Mouse (Mus musculus): ENCODE results near the gene Cep78. TPM values are rescaled to one million over a fixed set of nuclear protein-coding genes. Genes with fewer than 3 reads are reported as not detected.

Cep78 gene
- polyA plus RNA-seq, 1 experiment from 2014 or later = 25.4 TPM

DNA sequence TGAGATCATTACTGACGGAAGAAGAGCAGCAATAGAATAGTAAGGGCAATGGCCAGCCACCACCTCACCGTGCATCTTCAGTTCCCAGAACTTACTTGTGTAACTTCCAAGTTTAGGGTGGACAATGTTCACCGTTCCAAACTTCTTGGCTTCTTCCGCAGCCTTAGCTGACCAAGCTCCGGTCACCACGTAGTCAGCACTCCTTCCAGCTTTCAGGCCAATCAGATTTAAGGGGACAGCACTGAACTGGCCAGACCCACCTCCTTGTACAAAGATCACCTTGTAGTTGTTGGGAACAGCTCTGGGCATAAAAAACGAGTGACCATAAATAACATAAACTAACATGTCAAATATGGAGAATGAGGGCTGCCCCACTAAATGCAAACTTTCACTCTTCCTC, 66.7 kb downstream of the Cep78 start:
- 92% methylated on average over 7 of the region's 7 CpGs for WGBS
- no peak overlapping the region for H3K27ac ChIP-seq (ENCODE audit: low read length)
- peaks cover 3% of the 10 kb centered on the region for H3K4me1 ChIP-seq (ENCODE audit: insufficient read depth, low read length)
- no peak overlapping the region for H3K4me2 ChIP-seq (replicated peaks; ENCODE audit: low read depth, low read length)
- no peak overlapping the region for H3K4me3 ChIP-seq (ENCODE audit: low read length)
- H3K9me3 ChIP-seq (ENCODE audit: low read length) = no peaks in the 10 kb centered on the region
- H3K36me3 ChIP-seq (ENCODE audit: insufficient read depth, low read length) = peaks cover 45% of the 10 kb centered on the region
- no peaks in the 10 kb centered on the region for H3K27me3 ChIP-seq (ENCODE audit: insufficient read depth, low read length)
- no peak overlapping the region for H3K9ac ChIP-seq (replicated peaks; ENCODE audit: low read length)
- no peak for ATAC-seq (ENCODE audit: low FRiP score, low TSS enrichment)

DNA sequence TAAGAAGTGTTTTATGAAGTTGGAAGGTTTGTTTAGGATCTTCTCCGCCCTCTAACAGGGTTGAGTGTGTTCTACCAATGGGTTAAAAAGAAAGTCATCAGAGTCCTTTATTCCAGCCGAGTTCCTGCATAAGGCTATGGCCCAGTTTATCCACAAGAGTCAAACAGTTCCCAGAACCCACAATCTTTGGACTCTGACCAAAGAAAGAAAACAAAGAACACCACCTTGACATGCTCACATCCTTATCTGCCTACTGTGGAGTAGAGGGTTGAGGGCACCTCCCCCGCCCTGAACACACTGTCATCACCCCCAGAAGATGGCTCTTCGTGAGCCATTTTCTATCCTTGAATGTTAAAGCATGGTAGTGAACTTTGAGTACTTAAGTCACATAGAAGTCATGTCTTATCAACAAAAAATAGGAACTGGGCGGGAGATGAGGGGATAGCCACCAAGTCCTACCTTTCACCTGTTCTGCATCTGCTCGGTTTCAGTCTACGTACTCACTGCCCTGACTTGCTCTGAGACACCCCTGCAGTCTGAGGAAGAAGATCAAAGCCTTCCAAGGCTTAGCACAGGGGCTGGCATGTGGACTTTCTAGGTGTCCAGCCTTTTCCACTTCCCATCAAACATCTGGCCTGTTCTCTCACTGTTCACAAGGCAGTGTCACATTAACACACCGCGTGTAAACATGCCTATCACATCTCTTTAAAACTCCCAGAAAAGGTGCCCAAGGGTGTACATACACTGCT, 71.4 kb downstream of the Cep78 start:
- no peak overlapping the region for H3K4me2 ChIP-seq (replicated peaks; ENCODE audit: low read depth, low read length)
- H3K4me1 ChIP-seq (ENCODE audit: insufficient read depth, low read length) = no peaks in the 10 kb centered on the region
- H3K36me3 ChIP-seq (ENCODE audit: insufficient read depth, low read length) = peaks cover 38% of the 10 kb centered on the region
- no peak for ATAC-seq (ENCODE audit: low FRiP score, low TSS enrichment)
- H3K27ac ChIP-seq (ENCODE audit: low read length) = no peak overlapping the region
- WGBS = 94% methylated on average over 9 of the region's 9 CpGs
- H3K9me3 ChIP-seq (ENCODE audit: low read length) = no peaks in the 10 kb centered on the region
- H3K27me3 ChIP-seq (ENCODE audit: insufficient read depth, low read length) = no peaks in the 10 kb centered on the region
- no peak overlapping the region for H3K9ac ChIP-seq (replicated peaks; ENCODE audit: low read length)
- H3K4me3 ChIP-seq (ENCODE audit: low read length) = no peak overlapping the region

DNA sequence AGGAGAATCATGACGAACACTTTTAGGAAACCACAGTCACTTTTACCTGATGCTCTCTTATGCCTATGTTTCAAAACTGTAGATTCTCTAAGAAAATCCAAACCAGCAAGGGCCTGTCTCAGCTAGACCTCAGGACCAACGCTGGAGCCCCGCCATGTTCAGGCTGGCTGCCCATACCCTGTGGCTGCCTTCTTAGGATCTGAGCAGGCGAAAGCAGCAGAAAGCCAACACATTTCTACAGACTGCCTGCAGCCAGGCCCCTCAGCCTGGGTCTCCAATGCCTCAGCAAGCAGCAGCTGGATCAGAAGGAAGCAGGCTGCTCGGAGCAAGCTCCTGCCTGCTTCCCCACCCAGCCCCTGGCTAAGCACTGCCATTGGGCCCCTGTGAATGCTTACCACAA, 73.3 kb downstream of the Cep78 start:
- Histone ChIP-seq H3K4me1 (ENCODE audit: insufficient read depth, low read length) (no peaks in the 10 kb centered on the region), H3K36me3 (ENCODE audit: insufficient read depth, low read length) (peaks cover 28% of the 10 kb centered on the region), H3K4me2 (replicated peaks; ENCODE audit: low read depth, low read length) (no peak overlapping the region), H3K4me3 (ENCODE audit: low read length) (no peak overlapping the region), H3K27me3 (ENCODE audit: insufficient read depth, low read length) (no peaks in the 10 kb centered on the region), H3K27ac (ENCODE audit: low read length) (no peak overlapping the region), H3K9me3 (ENCODE audit: low read length) (no peaks in the 10 kb centered on the region), H3K9ac (replicated peaks; ENCODE audit: low read length) (no peak overlapping the region)
- WGBS = 92% methylated on average over 5 of the region's 5 CpGs
- ATAC-seq (ENCODE audit: low FRiP score, low TSS enrichment) = no peak

DNA sequence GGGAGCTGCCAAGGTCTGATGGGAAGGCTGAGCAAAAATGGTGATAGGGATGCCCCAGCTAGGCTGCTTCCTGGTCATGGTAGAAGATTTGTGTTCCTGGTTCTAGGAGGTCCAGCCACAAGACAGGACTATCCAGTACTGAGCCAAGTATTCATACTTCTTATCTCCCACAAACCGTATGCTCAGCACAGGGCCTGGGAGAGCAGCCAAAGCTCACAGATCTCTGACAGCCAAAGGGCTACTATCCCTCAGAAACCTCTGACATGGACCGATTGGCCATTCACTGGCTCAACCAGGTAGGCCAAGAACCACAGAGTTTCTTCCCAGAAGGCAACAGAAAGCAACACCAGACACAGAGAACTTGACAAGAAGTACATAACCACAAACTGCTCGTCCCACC, 73.8 kb downstream of the Cep78 start:
- H3K4me3 ChIP-seq (ENCODE audit: low read length) = no peak overlapping the region
- WGBS = 79% methylated on average over 3 of the region's 3 CpGs
- H3K36me3 ChIP-seq (ENCODE audit: insufficient read depth, low read length) = peaks cover 31% of the 10 kb centered on the region
- H3K9ac ChIP-seq (replicated peaks; ENCODE audit: low read length) = no peak overlapping the region
- H3K27ac ChIP-seq (ENCODE audit: low read length) = no peak overlapping the region
- no peaks in the 10 kb centered on the region for H3K9me3 ChIP-seq (ENCODE audit: low read length)
- H3K4me1 ChIP-seq (ENCODE audit: insufficient read depth, low read length) = no peaks in the 10 kb centered on the region
- no peaks in the 10 kb centered on the region for H3K27me3 ChIP-seq (ENCODE audit: insufficient read depth, low read length)
- H3K4me2 ChIP-seq (replicated peaks; ENCODE audit: low read depth, low read length) = no peak overlapping the region
- no peak for ATAC-seq (ENCODE audit: low FRiP score, low TSS enrichment)

DNA sequence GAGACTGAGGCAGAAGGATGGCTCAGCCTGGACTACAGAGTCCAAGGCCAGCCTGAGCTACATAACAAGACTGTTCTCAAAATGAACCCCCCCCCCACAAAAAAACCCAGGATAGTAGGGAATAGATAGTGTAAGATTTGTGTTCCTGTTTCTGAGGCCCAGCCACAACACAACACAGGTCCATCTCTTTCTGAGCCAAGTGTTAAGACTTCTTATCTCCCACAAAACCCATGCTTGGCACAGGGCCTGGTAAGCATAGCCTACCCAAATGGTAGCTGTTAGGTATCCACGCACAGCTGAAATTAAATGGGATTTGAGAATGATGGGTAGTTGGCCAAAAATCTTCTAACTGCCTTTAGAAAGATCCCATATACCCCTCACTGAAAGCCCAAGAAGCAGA, 74.3 kb downstream of the Cep78 start:
- H3K27me3 ChIP-seq (ENCODE audit: insufficient read depth, low read length) = no peaks in the 10 kb centered on the region
- no peak overlapping the region for H3K27ac ChIP-seq (ENCODE audit: low read length)
- no peaks in the 10 kb centered on the region for H3K9me3 ChIP-seq (ENCODE audit: low read length)
- ATAC-seq (ENCODE audit: low FRiP score, low TSS enrichment) = no peak
- H3K9ac ChIP-seq (replicated peaks; ENCODE audit: low read length) = no peak overlapping the region
- no peaks in the 10 kb centered on the region for H3K4me1 ChIP-seq (ENCODE audit: insufficient read depth, low read length)
- peaks cover 36% of the 10 kb centered on the region for H3K36me3 ChIP-seq (ENCODE audit: insufficient read depth, low read length)
- H3K4me3 ChIP-seq (ENCODE audit: low read length) = no peak overlapping the region
- WGBS = 100% methylated on average over 1 of the region's 1 CpGs
- H3K4me2 ChIP-seq (replicated peaks; ENCODE audit: low read depth, low read length) = no peak overlapping the region

DNA sequence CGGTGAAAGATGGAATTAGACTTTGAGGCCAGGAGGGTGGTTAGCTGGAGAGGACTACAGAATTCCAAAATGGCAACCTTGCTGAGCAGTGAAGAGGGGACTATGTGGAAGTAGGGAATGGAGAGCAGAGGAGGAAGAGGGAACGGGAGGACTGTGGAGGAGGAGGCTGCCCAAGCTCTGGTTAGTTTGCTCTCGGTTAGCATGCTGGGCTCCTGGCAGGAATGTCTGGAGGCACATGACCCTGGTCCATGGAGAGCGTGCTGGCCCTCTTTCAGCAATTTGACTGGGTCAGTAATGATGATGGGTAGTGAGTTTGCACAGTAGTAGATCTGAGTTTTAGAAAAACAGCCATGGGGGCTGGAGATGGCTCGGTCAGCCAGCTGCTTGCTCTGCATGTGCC, 76.8 kb downstream of the Cep78 start:
- Histone ChIP-seq H3K4me3 (ENCODE audit: low read length) (no peak overlapping the region), H3K36me3 (ENCODE audit: insufficient read depth, low read length) (peaks cover 22% of the 10 kb centered on the region), H3K4me1 (ENCODE audit: insufficient read depth, low read length) (peaks cover 12% of the 10 kb centered on the region), H3K27ac (ENCODE audit: low read length) (no peak overlapping the region), H3K9me3 (ENCODE audit: low read length) (no peaks in the 10 kb centered on the region), H3K27me3 (ENCODE audit: insufficient read depth, low read length) (no peaks in the 10 kb centered on the region), H3K9ac (replicated peaks; ENCODE audit: low read length) (no peak overlapping the region), H3K4me2 (replicated peaks; ENCODE audit: low read depth, low read length) (no peak overlapping the region)
- no peak for ATAC-seq (ENCODE audit: low FRiP score, low TSS enrichment)
- WGBS = 67% methylated on average over 5 of the region's 5 CpGs

Other genes starting within 250 kb of the Cep78 start
- 86.9 and 88.6 TPM in 2 replicates for gene Psat1, start 37.7 kb downstream of the Cep78 start, polyA plus RNA-seq (2015; fragmentation: Nextera tagmentation; extraction: Ambion mirVana)
- gene Gnaq, start 147.8 kb upstream of the Cep78 start, polyA plus RNA-seq (2015; fragmentation: Nextera tagmentation; extraction: Ambion mirVana) = 40.0 and 41.4 TPM in 2 replicates